Mouse (Mus musculus): ENCODE measurements around the gene Pdzd8.

Pdzd8 gene

DNA sequence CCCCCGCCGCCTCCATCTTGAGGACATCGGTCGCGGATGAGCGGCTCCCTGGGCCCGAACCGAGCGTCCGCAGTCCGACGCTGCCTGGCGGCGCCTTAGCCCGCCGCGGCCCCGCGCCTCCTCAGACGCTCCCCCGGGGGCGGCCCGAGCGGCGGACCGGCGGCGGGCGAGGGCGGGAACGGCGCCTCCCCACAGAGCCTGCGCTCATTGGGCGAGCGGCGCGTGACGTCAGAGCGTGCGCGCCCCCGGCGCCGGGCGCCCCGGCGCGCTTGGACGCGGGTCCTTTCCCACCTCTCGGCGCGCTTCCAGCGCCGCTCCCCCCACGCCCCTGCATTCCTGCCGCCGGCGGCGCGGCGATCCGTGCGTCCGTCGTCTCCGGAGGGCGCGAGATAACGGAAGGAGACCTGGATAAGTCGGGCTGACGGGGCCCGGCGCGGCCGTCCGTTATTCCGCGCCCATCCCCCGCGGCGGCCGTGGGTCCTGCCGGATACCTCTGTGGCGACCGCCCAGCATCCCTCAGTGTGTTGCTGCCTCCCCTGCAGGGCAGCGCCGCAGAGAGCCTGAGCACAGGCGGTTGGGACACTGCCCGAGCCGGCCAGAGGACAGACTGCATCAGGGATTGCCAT, at the start of gene Pdzd8:
Gene Pdzd8 (minus strand): TSS at position 123 of the 626 bp plus-strand sequence.
- DNase-seq (ENCODE audit: low spot score), result peak; percentile 88

DNA sequence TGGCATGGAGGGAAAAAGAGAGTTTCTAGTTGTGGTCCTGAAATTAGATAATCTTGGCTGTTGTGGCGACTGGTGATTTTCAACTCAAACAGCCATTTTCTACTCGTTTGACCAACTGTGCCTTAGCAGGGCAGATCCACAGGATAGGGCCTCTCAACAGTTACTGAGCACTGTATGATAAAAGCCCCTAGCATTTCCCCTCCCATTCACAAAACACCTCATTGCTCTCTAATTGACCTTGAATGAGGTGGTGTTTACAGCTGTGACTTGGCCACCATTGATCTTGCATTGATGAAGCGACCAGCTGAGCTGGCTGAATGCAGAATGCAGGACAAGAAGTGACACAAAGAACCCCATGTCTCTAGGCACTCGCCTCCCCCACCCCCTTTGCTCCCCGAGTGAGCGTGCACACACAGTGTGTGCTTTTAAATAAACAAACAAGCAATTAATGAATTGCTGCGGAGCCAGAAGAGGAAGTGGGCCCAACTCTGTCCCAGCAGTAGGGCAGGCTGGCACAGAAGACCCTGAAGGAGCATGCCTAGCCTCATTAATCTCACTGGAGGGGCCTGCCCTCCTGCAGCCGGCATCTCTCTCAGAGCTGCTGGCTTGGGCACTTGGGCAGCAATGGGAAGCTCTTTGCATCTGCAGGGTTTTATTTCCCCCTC, 48.3 kb upstream of the Pdzd8 start:
- no peak for DNase-seq (ENCODE audit: low spot score)

DNA sequence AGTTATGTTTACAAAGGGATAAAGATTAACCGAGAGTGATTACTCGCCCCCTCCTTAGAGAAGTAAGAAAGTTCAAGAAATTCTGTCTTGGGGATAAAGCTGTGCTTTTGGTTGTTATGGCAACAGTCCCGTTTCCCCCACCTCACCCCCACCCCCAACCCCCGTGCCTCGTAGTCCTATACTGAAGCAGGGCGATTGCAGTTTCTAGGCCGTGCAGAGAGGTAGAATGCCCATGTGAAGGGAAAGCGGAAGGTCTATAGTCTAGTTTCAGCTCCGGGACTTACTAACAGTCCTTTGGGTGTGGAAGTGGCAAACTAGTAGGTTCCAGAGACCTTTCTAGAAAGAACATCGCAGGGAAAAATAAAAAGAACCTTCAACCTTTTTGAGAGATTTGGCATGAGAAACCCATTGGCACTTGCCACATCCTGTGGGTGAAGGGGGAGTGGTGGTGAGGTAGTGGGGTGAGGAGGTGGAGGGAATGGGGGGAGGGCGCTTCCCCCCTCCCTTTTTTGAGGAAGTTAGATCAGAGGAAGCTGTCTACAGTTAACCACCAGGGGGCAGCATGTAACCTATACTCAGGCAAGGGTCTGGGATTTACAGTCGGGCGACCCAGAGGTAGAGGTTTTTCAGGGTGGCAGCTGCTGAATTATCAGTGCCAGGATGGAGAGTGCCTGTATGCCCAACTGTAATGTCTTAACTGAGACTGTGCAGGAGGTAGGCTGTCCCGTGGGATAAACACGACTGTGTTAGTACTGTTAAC, 43.4 kb upstream of the Pdzd8 start:
- DNase-seq (ENCODE audit: low spot score), result peak; percentile 59

DNA sequence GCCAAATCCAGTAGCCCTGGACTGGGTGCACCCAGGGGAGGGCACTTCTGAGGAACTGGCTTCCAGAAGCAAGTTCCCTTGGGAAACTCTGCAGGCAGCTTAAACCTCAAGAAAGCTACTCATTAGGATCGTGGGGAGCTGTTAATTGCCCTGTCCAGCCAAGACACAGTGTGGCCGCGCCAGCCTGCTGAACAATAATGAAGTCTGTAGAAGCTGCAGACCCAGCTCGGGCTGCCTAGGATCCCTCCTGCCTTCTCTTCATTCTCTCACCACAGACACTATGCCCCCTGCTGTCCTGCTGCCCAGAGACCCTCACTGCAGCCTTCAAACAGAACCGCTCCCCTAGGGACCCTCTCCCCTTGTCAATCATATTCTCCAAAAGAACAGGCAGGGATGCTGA, 42.8 kb upstream of the Pdzd8 start:
- DNase-seq (ENCODE audit: low spot score), result no peak

DNA sequence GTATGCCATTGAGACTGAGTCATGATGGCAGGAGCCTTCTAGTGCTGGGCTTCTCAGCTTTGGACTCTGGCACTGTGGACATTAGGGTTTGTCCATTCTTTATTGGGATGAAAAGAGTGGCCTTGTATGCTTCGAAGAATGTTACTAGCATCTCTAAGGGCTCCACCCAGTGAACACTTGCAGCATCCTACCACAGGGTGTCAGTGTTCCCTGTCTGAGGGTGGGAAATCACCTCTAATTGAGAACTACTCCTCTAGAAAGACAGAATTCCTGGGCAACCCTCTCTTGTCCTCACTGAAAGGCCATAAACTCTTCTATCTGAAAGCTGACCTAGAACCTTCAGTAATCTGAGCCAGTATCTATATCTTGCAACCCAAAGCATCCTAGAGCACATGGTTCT, 41.6 kb upstream of the Pdzd8 start:
- DNase-seq (ENCODE audit: low spot score), result no peak

DNA sequence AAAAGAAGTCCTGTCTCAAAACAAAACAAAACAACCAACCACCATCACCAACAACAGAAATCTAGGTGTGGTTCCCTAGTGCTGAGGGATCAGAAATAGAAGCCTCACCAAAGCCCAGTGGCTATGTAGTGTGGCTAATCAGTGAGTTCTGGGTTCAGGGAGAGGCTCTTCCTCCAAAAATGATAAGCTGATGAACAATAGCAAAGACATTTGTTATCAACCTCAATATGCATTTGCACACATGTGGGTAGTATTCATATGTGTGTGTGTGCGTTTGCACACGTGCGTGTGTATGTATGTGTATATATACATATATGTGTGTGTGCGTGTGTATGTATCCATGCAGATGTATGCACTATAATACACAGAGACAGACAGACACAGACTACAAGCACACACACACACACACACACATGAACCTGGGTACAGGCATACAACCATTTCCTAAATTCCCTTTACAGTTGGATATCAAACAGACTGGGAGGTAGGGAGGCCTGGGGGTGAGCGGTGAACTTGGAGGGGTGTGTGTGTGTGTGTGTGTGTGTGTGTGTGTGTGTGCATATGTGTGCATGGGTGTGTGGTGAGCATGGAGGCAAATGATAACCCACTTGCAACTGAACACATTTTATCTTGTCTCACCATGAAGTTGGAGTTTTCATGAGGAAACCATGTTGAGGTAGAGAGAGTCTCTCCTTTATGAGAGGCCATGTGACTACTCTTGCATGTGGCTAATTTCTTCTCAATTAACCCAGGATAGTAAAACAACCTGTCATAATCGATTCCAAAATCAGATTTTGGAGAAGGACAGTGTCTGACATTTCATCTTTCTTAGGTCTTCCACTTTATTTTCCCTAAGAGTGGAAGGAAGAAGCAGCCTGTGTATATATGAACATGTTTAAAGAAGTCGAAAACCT, 39.3 kb upstream of the Pdzd8 start:
- DNase-seq (ENCODE audit: low spot score), result no peak

DNA sequence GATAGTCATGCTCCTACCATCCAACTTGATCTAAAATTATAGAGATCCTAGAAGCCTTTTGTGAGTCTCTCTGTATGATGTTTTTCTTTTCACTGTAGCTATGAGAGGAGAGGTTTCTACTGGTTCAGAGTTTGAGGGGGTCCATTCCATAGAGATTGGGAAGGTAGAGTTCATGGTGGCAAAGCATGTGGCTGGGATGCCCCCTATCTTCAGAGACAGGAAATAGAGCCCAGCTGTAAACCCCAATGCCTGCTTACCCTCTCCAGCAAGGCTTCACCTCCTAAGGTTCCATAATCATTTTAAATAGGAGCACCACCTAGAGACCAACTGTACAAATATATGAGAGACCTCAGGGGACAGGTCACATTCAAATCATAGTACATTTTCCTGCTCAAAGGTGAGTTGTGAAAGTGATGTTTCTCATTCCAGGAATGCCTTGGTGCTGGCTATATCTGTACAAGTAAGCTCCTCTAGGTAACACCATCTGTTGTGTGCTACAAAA, 36.9 kb upstream of the Pdzd8 start:
- DNase-seq (ENCODE audit: low spot score), result no peak

DNA sequence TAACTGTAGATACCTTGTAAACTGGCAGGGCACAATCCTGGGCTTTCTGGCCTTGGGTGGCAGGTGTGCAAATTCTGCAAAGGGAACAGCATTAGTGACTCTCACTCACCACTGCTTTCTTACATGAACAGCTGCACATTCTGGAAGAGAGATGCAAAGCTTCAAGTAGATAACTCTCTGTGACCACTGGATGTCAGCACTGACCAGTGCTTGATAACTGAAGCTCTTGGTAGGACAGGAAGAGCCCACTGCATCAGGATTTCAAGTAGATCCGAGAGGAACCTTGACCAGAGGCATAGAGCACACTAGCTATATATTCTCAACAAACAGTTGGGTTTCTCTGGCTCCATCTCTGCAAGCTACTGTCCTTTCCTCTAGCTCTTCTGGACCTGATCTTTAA, 34.4 kb upstream of the Pdzd8 start:
- no peak for DNase-seq (ENCODE audit: low spot score)

DNA sequence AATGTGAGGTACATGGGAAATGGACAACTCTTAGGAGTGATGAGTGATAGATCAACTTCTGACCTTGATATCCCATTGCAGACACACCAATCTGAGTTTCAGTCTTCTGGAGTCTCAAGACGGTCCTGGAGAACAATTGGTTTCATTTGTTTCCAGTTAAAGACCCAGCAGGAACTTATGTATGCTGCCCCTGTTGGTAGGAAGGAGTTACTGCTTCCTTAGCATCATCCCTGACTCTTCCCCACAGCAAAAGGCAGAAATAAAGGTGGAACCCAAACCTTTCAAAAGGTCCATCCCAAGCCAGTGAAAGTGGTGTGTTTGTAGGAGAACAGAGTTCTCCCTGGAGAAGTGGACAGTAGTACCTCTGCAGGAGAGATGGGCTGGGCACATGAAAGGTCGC, 30.9 kb upstream of the Pdzd8 start:
- no peak for DNase-seq (ENCODE audit: low spot score)

DNA sequence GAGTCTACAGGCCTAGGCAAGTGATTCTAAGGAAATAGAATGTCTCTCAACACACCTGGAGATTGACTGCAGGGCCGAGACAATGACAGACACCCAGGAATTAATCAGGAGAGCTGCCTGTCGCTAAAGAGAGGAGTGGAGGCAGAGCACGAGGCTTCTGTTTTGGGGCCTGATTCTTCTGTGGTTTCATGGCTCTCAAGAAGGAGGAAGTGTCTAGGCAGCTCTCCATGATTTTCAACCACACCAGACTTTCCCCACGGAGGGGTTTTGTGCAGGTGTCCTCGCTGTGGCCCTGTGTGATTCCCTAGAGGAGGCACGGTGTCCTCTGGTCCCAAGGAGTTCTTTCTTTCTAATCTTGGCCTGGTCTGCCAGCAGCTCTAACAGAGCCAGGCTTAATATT, 29.4 kb upstream of the Pdzd8 start:
- no peak for DNase-seq (ENCODE audit: low spot score)

DNA sequence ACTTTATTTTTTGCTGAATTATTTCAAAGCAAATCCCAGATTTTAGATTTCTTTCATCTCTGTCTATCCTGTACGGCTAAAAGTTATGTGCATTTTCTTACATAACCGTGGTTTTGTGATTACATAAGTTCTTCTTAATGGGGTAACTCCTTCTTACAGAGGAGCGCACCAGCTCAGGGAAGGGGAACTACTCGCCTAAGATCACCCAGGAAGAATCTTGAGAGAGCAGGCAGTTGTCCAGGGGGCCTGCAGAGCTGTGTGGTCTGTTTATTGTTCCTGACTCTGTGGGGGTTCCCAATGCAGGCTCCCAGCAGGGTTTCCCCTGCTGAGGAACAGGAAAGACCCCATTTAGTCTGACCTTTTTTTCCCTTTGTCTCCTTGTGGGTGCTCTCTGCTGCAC, 27.3 kb upstream of the Pdzd8 start:
- DNase-seq (ENCODE audit: low spot score), result no peak

DNA sequence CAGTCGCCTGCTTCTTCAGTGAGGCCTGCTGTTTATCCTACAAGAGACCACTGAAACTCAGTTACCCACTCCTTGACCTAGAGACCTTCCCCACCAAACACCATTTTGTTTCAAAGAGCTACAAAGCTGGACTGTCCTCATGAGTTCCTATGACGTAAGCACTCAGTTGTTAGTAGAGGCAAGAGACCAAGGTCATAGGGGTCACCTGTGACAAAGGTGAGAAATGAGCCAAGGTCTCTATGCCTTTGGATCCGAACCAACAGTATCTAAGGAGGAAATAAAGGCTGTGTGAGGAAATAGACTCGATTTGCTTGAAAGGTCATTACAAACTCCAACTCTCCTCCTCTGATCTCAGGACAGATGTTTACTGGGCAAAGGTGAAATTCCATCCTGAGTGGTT, 25.4 kb upstream of the Pdzd8 start:
- DNase-seq (ENCODE audit: low spot score), result no peak

DNA sequence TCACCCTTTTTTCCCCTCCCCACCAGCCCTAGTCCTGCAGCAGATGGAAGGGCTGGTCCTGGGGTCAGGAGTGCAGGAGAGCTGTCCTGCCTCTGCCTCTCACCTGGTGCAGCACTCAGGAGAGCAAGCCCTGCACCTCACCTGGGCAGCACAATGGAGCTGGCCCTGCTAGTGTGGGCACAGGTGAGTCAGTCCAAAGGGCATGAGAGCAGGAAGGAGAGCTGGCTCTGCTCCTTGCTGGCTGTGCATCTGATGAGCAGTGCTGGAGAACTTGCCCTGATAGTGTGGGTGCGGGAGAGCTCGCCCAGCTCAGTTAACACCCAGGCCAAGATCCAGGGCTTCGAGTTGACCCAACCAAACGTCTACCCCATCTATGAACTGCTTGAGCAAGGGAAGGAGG, 22.3 kb upstream of the Pdzd8 start:
- DNase-seq (ENCODE audit: low spot score), result no peak

DNA sequence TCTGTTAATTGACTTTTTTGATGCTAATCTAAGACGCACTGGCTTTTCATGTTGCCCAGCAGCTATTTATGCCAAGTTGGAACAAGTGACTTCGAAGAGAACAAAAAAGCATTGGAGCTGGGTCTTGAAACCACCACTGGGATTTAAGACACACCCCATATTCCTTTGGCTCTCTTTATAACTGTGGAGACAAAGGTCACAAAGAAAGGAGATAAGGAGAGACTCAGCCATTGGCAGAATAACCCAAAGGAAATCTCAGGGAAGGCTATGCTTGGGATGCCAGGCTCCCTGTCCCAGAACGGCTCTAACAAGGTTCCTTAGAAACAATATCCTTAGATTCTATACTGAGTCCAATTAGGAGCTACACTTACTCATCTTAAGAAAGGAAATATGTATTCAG, 21.1 kb upstream of the Pdzd8 start:
- DNase-seq (ENCODE audit: low spot score), result no peak

DNA sequence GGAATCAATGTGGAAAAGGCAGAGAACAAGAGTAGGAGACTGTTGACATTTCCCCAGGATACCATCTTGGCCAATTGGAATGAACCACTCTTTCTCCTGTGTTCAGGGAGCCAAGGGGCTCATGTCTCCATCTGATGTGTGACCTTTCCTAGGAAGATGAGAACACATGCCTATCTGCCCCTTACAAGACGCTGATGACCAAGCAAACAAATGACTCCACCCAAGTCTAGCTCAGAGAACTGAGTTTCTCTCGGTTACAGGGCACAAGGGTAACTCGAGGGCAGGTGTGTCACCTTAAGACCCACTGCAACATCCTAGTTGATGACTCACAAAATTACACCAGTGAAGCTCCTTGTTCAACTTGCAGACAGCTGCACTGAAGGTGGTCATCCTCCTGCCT, 18.1 kb upstream of the Pdzd8 start:
- no peak for DNase-seq (ENCODE audit: low spot score)

DNA sequence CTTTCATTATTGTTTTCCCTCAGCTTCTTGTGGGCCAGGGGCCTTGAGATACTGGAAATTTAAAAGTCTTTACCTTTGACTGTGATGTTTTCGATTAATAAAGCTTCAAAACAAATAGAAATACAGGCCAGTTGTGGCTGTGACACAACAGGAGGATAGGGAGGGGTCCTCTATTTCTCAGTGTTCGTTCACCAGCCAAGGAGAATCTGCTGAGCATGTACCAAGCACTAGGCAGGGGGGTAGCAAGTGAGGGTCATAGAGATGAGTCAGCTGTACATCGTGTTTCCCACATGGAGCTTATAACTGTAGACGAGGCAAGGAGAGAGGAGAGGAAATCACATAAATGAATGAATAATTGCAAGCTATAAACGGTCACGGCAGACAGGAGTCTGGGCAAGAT, 17.1 kb upstream of the Pdzd8 start:
- no peak for DNase-seq (ENCODE audit: low spot score)

DNA sequence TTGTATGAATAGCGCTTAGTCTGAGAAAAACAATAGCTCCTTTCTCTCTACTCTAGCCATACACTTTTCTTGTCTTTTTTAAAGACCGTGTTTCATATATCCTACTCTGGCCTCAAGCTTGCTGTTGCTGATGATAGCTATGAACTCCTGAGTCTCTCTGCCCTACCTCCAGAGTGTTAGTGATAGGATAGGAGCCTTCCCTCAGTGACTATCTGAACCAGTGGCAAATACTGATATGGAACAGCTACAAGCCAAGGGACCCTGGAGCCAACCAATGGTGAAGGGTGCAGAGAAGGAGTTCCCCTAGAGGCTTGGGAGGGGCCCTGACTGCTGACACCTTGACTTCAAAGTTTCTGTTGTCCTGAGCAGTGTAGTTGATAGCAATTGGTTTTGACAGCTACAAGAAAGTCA, 14.9 kb upstream of the Pdzd8 start:
- peak; percentile 33 for DNase-seq (ENCODE audit: low spot score)

DNA sequence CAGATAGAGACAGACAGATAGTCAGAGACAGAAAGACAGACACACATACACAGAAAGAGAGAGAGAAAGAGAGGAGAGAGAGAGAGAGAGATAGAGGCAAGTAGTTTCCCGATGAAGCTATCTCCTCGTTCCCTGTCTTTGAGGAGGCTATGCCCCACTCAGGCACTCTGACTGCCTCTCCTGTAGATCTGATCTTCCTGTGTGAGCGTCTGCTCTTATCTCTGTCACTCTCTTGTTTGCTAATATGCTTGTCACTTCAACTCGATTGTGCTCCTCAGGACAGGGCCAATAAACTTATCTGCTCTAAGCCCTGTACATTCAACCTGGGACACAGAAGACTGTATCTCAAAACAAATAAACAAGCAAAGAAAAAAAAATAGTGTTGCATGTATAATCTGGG, 13.6 kb upstream of the Pdzd8 start:
- no peak for DNase-seq (ENCODE audit: low spot score)

DNA sequence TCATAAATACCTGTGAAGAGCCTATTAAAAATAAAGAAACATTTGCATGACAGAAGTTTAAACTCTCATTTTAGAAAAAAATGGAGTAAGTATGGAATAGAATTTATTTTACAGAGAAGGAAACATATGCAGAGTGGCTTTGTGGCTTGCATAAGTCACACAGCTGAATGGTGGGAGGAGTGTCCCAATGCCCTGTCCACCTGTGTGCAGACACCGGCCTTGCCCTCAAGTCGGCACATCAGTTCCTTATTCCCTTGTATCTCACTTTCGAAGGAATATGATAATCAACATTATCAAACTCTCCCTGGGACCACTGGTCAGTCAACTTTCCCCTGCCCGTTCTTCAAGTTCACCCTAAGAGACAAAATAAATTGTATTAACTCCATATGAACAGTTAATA, 12.3 kb upstream of the Pdzd8 start:
- DNase-seq (ENCODE audit: low spot score), result no peak

DNA sequence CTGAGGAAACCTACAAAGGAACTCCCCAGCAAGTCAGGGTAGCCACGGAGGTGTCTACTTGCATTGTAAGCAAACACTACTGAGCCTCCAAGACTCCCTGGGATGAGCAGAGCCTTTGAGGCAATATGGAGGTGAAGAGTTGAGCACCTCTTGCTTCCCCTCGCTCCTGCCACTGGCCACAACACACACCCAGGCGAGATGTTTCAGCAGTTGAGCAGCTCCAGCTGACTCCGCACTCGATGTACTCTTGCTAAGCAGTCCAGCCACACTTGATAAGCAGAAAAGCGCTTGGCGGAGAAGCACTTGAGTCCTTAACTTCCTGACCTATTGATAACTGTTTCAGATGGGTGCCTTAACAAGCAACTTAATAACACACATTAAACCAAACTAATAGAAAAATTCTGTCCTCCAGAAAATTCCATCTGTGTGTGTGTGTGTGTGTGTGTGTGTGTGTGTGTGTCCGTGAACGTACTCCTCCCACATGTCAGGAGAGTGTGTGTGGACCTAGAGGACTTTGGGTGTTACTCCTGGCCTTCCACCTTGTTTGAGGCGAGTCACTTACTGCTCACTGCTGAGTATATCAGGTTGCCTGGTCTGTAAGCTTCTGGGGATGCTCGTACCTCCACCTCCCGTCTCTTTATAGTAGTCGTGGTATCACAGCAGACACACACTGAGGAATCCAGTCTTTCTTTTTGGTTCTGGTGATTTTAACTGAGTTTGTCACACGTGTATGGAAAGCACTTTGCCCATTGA, 11.4 kb upstream of the Pdzd8 start:
- no peak for DNase-seq (ENCODE audit: low spot score)

DNA sequence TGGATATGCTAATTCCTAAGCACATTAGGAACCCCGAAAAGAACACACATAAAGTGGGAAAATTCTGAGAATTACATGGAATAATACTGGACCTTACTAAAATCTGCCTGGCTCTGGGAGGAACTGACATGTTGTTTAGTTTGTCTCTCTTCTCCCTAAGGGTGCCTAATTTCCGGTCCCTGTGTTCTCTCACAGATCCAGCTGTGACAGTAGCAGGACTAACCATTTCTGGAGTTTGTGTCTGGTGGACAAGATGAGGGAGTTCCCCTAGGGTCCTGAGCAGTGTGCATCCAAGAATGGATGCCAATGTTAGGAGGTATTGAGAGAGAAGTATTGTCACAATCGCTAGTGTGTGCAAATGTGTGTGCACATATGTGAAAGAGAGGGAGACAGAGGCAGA, 10.8 kb upstream of the Pdzd8 start:
- DNase-seq (ENCODE audit: low spot score), result no peak

DNA sequence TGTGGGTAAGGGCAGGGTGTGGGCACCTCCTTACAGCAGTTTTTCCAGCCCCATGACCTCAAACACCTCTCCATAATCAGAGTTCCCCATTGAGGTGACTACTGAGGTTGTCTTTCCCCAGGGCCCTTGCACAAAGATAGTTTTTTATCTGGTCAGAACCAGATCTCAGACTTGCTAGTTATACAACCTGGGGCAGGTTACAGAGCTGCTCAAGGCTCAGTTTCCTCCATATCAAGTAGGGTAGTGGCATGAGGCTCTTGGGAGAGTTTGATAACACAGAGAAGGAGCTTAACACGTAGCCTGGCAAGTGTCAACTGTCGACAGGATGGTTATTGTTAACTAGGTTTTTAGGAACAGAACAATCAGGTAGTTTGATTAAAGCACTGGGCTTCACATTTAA, 9.3 kb upstream of the Pdzd8 start:
- no peak for DNase-seq (ENCODE audit: low spot score)

All from spleen, adult 12 weeks (tissue).